Mouse (Mus musculus): ENCODE measurements around the gene Phldb2. TPM values are rescaled to one million over a fixed set of nuclear protein-coding genes. Genes with fewer than 3 reads are reported as not detected.

The Phldb2 gene
- polyA plus RNA-seq, 1 experiment from 2014 or later = 32.9 TPM

DNA sequence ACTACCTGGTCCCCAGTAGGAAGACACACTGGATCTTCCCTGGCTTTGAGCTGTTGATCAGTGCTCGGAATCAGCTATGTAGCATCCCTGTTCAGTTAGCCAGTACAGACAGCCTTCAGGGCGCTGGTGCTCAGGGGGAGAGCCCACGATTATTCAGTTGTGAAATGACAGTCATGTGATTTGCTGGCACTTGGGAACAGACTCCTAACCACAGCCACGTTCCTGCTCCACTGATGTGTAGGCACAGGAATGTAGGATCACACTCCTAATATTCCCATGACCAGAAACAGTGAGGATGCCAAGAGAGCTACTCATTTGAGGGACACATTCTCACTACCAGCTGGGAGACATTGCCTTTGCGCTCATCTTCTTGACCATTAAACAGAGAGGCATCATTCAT is 15.3 kb upstream of the Phldb2 start:
- Histone ChIP-seq H3K4me2 (replicated peaks) (no peak overlapping the region), H3K4me1 (no peaks in the 10 kb centered on the region), H3K27me3 (replicated peaks) (no peaks in the 10 kb centered on the region), H3K9ac (no peak overlapping the region), H3K27ac (no peak overlapping the region), H3K9me3 (no peaks in the 10 kb centered on the region), H3K4me3 (no peak overlapping the region), H3K36me3 (no peaks in the 10 kb centered on the region; the same call in 1 of the 2 replicates)
- WGBS = 77% methylated on average over 5 of the region's 5 CpGs
- ATAC-seq (ENCODE audit: low FRiP score, low read depth) = no peak

DNA sequence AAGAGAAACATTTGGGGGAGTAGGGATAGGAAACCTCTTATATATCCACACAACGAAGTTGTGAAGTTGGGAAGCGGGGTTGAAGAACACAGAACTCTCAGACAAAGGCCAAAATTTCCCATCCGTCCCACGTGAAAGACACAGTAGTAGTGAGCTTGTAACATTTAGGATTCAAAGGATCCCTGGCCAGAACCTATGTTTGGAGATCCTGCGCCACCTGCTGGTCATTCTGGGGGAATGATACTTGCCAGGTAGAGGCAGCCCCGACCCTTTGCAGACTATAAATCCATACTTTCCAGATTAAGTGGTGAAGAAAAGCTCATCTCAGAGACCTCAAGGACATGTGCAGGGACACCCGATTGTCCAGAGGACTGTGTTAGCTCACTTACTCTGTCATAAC is 14.1 kb upstream of the Phldb2 start:
- 12% methylated on average over 7 of the region's 7 CpGs for WGBS
- Histone ChIP-seq H3K4me1 (no peaks in the 10 kb centered on the region), H3K4me2 (replicated peaks) (no peak overlapping the region), H3K27ac (no peak overlapping the region), H3K9ac (no peak overlapping the region), H3K27me3 (replicated peaks) (no peaks in the 10 kb centered on the region), H3K4me3 (no peak overlapping the region), H3K36me3 (no peaks in the 10 kb centered on the region; the same call in 1 of the 2 replicates), H3K9me3 (no peaks in the 10 kb centered on the region)
- ATAC-seq (ENCODE audit: low FRiP score, low read depth) = peak; percentile 69; the same call in 1 of the 2 replicates

GRCm38 (mm10) chr16:45966604-45967003 is 13.2 kb upstream of the Phldb2 start:
- no peaks in the 10 kb centered on the region for H3K27me3 ChIP-seq (replicated peaks)
- no peaks in the 10 kb centered on the region; the same call in 1 of the 2 replicates for H3K36me3 ChIP-seq
- no peaks in the 10 kb centered on the region for H3K4me1 ChIP-seq
- no peak overlapping the region for H3K4me3 ChIP-seq
- no peak for ATAC-seq (ENCODE audit: low FRiP score, low read depth)
- H3K4me2 ChIP-seq (replicated peaks) = no peak overlapping the region
- H3K9ac ChIP-seq = no peak overlapping the region
- H3K9me3 ChIP-seq = no peaks in the 10 kb centered on the region
- H3K27ac ChIP-seq = no peak overlapping the region
- 77% methylated on average over 5 of the region's 5 CpGs for WGBS

DNA sequence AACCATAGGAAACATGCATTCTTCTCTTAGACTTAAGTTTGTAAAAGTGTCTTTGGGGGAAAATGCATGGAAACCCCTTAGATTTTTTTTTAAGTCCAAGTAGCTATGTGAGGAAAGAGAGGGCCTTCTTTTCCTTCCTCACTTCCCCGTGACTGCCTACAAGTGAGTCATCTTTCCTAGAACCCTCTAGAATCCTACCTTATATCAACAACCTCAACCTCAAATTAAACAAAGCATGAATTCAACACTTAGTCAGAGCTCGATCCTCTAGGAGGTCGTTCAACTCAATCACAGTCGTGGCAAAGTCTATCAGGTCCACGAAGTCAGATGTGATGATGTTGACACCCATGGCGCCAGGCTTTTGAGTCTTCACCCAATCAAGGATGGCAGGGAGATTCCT is 11.4 kb upstream of the Phldb2 start:
- Histone ChIP-seq H3K36me3 (no peaks in the 10 kb centered on the region; the same call in 1 of the 2 replicates), H3K4me2 (replicated peaks) (no peak overlapping the region), H3K4me1 (no peaks in the 10 kb centered on the region), H3K9ac (no peak overlapping the region), H3K27ac (no peak overlapping the region), H3K4me3 (no peak overlapping the region), H3K9me3 (no peaks in the 10 kb centered on the region), H3K27me3 (replicated peaks) (no peaks in the 10 kb centered on the region)
- WGBS = 90% methylated on average over 6 of the region's 6 CpGs
- ATAC-seq (ENCODE audit: low FRiP score, low read depth) = no peak

DNA sequence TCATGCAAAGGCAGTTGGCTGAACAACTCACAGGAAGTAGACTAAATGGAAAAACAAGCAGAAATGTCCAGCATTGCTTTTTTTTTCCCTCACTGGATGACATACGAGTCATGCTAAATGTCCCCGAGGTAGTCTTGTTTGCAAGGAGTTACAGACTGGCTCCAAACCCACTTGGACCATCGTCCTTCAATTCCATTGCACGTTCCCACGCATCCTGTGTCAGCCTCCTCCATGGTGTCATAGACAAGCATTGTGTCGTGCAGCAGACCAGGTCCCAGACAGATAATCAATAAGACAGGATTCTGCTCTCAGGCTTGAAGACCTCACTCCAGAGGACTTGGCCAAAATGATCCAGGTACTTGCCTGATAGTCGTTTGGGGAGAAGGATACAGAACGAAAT is 10.4 kb upstream of the Phldb2 start:
- no peaks in the 10 kb centered on the region for H3K9me3 ChIP-seq
- H3K27me3 ChIP-seq (replicated peaks) = no peaks in the 10 kb centered on the region
- no peaks in the 10 kb centered on the region for H3K4me1 ChIP-seq
- ATAC-seq (ENCODE audit: low FRiP score, low read depth) = no peak
- no peak overlapping the region for H3K4me2 ChIP-seq (replicated peaks)
- no peak overlapping the region for H3K9ac ChIP-seq
- no peak overlapping the region for H3K27ac ChIP-seq
- no peaks in the 10 kb centered on the region; the same call in 1 of the 2 replicates for H3K36me3 ChIP-seq
- no peak overlapping the region for H3K4me3 ChIP-seq
- 91% methylated on average over 8 of the region's 8 CpGs for WGBS

GRCm38 (mm10) chr16:45963088-45963487 is 9.7 kb upstream of the Phldb2 start:
- Histone ChIP-seq H3K36me3 (no peaks in the 10 kb centered on the region; the same call in 1 of the 2 replicates), H3K4me1 (no peaks in the 10 kb centered on the region), H3K9ac (no peak overlapping the region), H3K4me3 (no peak overlapping the region), H3K27ac (no peak overlapping the region), H3K4me2 (replicated peaks) (no peak overlapping the region), H3K27me3 (replicated peaks) (no peaks in the 10 kb centered on the region), H3K9me3 (no peaks in the 10 kb centered on the region)
- 73% methylated on average over 5 of the region's 5 CpGs for WGBS
- ATAC-seq (ENCODE audit: low FRiP score, low read depth) = no peak

GRCm38 (mm10) chr16:45960978-45961377 is 7.6 kb upstream of the Phldb2 start:
- no peak overlapping the region for H3K9ac ChIP-seq
- 80% methylated on average over 3 of the region's 3 CpGs for WGBS
- no peak overlapping the region for H3K4me3 ChIP-seq
- H3K4me2 ChIP-seq (replicated peaks) = no peak overlapping the region
- no peaks in the 10 kb centered on the region for H3K27me3 ChIP-seq (replicated peaks)
- H3K4me1 ChIP-seq = no peaks in the 10 kb centered on the region
- H3K9me3 ChIP-seq = no peaks in the 10 kb centered on the region
- no peaks in the 10 kb centered on the region; the same call in 1 of the 2 replicates for H3K36me3 ChIP-seq
- H3K27ac ChIP-seq = no peak overlapping the region
- no peak for ATAC-seq (ENCODE audit: low FRiP score, low read depth)

DNA sequence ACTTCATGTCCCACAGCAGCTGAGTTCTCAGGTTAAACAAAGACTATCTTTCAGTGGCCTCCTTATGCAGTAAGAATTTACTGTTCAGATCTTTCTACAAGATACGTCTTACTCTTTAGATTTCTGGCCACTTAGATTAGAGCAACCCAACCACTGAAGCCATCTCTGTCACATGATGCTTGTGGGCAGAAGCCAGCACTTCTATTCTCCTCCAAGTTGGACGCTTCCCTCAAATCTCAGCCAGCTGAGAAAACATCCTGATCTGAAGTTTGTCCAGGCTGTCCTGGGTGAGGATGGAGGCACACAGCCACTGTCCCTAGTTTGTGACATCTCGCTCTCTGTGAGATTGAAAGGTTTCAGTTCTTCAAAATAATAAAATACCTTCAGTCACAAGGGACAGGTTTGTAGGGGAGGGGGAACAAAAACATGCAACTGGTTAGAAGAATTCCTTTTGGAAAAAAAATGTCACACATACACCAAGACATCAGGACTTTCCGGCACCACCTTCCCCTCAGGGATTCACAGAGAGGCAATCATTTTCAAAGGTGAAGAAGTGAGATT is 3.1 kb upstream of the Phldb2 start:
- no peak overlapping the region for H3K4me2 ChIP-seq (replicated peaks)
- no peaks in the 10 kb centered on the region for H3K27me3 ChIP-seq (replicated peaks)
- no peak overlapping the region for H3K9ac ChIP-seq
- H3K4me3 ChIP-seq = no peak overlapping the region
- WGBS = 82% methylated on average over 4 of the region's 4 CpGs
- no peak for ATAC-seq (ENCODE audit: low FRiP score, low read depth)
- no peaks in the 10 kb centered on the region for H3K9me3 ChIP-seq
- no peak overlapping the region for H3K27ac ChIP-seq
- H3K4me1 ChIP-seq = no peaks in the 10 kb centered on the region
- no peaks in the 10 kb centered on the region for H3K36me3 ChIP-seq

DNA sequence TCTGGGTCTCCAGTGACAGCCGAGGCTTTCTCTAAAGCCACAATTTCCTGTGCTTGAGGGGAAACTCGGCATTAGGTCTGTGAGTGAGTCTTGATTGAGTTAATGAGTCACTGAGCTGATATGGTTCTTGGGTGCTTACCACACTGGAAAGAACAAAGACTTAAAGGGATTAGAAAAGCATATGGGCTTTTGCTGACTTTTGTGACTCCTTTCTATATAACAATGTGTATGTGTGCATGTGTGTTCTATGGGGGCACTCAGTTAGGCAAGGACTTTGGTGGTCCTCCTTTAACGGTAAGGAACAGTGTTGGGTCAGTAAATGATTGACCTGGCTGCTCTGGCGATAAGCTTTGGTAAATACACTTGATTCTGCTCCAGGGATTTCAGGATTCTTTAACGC is 897 bp downstream of the Phldb2 start:
- no peak for ATAC-seq (ENCODE audit: low FRiP score, low read depth)
- WGBS = 57% methylated on average over 5 of the region's 5 CpGs
- H3K36me3 ChIP-seq = no peaks in the 10 kb centered on the region

DNA sequence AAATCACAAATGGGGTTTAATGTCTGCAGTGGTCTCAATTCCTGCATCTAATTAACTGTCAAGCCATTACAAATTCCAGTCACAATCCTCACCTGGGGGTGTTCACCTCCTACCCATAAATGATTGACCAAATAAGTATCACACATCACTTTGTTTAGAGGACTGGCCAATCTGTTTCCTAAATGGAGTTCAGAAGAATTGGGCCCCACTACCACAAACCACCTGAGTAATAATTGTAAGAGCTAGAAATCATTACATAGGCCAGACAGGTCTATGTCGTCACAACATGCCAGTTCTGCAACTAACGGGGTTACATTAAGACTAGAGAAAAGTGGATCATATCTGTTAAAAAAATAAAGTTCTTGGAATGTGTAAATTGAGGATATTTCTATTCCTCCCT is 1.4 kb downstream of the Phldb2 start:
- WGBS = 92% methylated on average over 2 of the region's 2 CpGs
- Histone ChIP-seq H3K4me3 (no peak overlapping the region), H3K9me3 (no peaks in the 10 kb centered on the region), H3K27me3 (replicated peaks) (no peaks in the 10 kb centered on the region), H3K4me1 (no peaks in the 10 kb centered on the region), H3K4me2 (replicated peaks) (no peak overlapping the region), H3K9ac (no peak overlapping the region), H3K36me3 (no peaks in the 10 kb centered on the region), H3K27ac (no peak overlapping the region)
- ATAC-seq (ENCODE audit: low FRiP score, low read depth) = no peak

More for the DNA sequence above, 897 bp downstream of the Phldb2 start:
- Histone ChIP-seq H3K9me3 (no peaks in the 10 kb centered on the region), H3K4me2 (replicated peaks) (no peak overlapping the region), H3K27ac (no peak overlapping the region), H3K4me3 (no peak overlapping the region), H3K27me3 (replicated peaks) (no peaks in the 10 kb centered on the region), H3K4me1 (no peaks in the 10 kb centered on the region), H3K9ac (no peak overlapping the region)

- Histone ChIP-seq H3K4me2 (replicated peaks) (no peak overlapping the region), H3K27me3 (replicated peaks) (no peaks in the 10 kb centered on the region), H3K9me3 (no peaks in the 10 kb centered on the region), H3K4me1 (0 out of 2 replicates have a peak, but pooled peaks cover 5% of the 10 kb centered on the region), H3K27ac (no peak overlapping the region), H3K36me3 (no peaks in the 10 kb centered on the region), H3K9ac (no peak overlapping the region), H3K4me3 (no peak overlapping the region)
- WGBS = 96% methylated on average over 2 of the region's 2 CpGs
- ATAC-seq (ENCODE audit: low FRiP score, low read depth) = no peak
Measured at GRCm38 (mm10) chr16:45946335-45946734, 7.1 kb downstream of the Phldb2 start.

DNA sequence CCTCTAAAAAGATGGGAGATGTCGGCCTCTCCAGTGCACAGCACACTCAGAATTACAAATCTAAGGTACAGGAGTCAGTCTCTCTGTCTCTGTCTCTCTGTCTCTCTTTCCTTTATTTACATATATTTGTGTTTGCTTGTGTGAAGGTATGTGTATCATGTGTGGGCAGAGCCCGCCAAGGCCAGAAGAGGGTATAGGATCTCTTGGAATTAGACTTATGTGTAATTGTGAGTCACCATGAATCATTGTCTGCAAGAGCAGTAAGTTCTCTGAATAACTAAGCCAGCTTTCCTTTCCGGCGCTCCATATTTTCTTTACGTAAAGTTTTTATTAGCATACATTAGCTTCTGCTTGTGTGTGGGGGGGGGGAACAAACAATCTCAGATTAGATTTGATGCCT is 7.7 kb downstream of the Phldb2 start:
- H3K36me3 ChIP-seq = no peaks in the 10 kb centered on the region

GRCm38 (mm10) chr16:45945174-45945631 is 8.2 kb downstream of the Phldb2 start:
- no peak for ATAC-seq (ENCODE audit: low FRiP score, low read depth)
- H3K4me1 ChIP-seq = 0 out of 2 replicates have a peak, but pooled peaks cover 5% of the 10 kb centered on the region
- no peak overlapping the region for H3K9ac ChIP-seq
- H3K27me3 ChIP-seq (replicated peaks) = no peaks in the 10 kb centered on the region
- no peaks in the 10 kb centered on the region for H3K9me3 ChIP-seq
- H3K4me2 ChIP-seq (replicated peaks) = peak overlapping the region; percentile 28
- no peak overlapping the region for H3K27ac ChIP-seq
- no peak overlapping the region for H3K4me3 ChIP-seq
- no peaks in the 10 kb centered on the region for H3K36me3 ChIP-seq
- WGBS = 28% methylated on average over 11 of the region's 11 CpGs

More for the DNA sequence above, 7.7 kb downstream of the Phldb2 start:
- Histone ChIP-seq H3K9ac (no peak overlapping the region), H3K9me3 (no peaks in the 10 kb centered on the region), H3K4me2 (replicated peaks) (no peak overlapping the region), H3K4me3 (no peak overlapping the region), H3K27me3 (replicated peaks) (no peaks in the 10 kb centered on the region), H3K27ac (no peak overlapping the region), H3K4me1 (0 out of 2 replicates have a peak, but pooled peaks cover 5% of the 10 kb centered on the region)
- no peak for ATAC-seq (ENCODE audit: low FRiP score, low read depth)
- WGBS = 91% methylated on average over 5 of the region's 5 CpGs
